Mouse (Mus musculus): Measurements from ENCODE around the gene Dus3l.

Gene Dus3l

DNA sequence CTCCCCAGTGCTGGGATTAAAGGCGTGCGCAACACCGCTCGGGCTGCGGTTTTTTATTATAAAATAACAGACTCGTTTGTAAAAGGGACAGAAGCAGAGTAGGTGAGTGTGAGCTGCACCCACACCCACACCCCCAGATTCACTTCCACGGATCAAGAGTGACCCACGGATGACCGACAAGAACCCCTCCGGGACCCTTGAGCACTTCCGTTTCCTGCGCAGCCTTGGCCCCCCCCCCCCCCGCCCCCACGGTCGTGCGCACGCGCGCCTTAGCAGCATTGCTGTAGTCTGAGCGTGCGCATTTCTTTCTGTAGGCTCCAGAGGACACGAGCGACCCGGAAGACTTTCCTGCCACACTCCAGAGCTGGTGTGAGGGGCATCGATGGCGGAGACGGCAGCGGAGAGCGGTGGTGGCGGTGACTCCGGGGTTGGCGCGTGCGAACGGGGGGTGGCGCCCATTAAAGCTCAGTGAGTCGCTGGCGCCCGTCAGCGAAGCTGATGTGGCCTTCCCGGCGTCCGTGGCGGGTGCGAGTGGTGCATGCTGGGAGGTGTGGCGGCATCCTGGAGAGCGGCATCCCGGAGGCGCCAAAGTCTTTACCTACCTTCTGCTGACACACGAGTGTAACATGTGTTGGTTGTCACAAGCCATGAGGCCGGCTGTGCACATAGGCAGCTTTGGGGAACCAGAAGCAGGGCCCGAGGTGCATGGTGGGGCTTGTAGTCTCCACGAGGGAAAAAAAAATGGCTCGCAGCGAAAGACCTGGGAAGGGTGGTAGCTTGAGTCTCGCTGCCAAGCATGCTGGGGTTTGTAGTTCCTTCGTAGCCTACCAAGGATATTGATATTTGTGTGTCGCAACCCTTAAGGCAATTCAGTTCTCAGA is at the start of gene Dus3l:
TSS of gene Dus3l (plus strand) at position 284 of the 881 bp plus-strand sequence.
- peak; percentile 78 for DNase-seq (ENCODE audit: low read depth, low spot score)

DNA sequence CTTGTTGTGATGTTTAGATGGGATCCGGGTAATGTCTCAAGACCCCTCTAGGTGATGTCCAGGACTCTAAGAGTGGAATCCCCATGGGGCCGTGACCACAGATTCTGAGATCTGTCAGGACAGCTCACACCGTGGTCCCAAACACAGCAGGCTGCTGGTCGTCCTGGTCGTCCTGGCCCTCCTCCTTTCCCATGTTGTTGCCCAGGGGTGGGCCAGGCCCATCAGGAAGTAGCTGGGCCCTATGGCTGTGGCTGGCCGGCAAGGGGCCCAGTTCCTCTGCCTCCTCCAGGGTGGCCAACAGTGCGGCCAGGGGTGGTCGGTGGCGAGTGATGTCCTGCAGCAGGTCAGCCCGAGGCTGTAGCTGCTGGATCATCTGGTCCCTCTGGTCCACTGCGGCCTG is 49.2 kb upstream of the Dus3l start:
- DNase-seq (ENCODE audit: low read depth, low spot score), result no peak

DNA sequence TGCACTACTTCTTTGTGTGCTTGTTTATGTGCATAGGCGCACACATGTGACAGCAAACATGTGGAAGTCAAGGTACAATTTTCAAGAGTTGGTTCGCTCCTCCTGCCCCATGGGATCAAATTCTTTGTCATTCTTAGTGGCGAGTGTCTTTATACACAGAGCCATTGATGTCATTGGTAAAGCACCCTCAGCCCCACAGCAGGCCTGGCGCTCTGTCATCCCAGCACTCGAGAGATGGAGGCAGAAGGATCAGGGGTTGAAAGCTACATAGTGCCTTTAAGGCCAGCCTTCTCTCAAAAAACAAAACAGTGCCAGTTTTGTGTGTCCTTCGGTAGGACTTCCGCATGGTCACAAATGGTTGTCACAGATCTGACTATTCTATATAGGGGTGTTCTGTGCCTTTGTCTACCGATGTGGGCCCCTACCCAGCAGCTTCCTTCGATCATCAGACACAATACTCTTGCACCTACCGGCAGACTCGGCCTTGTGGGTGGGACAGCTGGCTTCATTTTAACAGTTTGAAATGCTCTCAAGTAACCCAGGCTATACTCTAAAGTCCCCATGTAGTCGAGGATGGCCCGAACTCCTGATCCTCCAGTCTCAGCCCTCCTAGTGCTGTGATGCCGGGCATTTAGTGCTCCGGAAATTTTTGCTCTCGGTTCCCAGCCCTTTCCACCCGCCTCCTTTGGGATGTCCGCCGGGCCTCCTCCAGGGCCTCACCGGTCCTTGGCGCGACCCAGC is 48.5 kb upstream of the Dus3l start:
- DNase-seq (ENCODE audit: low read depth, low spot score), result no peak

DNA sequence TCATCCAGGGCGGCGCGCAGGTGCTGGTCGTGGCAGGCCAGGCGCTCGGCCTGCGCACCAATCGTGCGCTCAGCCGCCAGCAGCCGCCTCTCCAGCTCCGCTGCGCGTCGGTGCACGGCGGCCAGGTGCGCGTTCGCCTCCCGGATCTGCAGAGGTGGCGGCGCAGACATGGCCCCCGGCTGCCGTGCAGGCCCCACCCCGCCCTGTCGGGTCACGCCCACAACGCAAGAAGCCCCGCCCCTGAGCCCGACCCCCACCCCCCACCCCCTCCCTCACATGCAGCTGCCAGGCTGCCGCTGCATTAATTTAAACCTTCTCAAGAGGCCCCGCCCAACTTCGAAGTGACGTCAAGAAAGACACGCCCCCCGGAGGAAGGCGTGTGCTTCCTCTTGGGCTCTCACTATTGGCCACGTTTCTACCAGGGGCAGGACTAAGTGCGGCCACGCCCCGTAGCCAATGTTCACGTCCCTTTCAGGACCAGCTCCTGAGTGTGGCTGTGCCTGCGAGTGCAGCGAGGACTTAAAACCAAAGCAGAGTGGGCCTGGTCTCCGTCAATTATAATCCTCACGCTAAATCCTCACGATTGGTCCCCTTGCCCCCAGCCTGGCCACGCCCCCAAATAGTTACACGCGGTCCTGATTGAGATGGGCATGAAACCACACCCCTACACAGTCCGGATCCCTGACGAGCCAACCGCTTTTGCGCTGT is 47.7 kb upstream of the Dus3l start:
- peak; percentile 99 for DNase-seq (ENCODE audit: low read depth, low spot score)

DNA sequence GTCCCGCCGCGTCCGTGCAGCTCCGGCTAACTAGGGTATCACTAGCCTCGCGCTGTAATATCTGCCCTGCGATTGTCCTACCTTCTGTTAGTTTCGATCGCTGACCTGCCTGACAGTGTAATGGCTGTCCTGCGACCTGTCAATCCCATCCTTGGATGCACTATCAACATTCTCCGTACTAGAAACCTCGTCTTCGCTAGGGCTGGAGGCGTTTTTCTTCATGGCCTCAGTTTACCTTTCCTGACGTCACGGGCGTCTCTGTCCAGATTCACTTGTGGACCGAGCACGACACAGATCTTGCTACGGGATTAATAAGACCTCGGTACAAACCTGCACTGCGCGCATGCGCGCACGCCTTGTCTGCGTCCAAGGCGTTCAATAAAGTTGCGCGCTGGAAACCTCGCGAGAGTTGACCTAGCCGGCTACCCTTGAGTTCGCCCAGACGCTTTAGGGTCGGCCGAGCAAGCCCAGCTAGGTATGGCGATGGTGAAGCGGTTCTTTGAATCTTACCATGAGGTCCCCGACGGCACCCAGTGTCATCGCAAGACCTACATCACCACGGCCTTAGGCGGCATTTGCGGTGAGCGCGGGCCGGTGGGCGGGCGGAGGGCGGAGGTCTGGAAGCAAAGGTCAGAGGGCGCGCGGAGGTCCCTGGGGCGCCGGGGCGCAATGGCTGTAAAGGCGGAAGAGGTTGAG is 47.0 kb upstream of the Dus3l start, which contains the start of the genes Ndufa11 and Vmac:
TSS of gene Ndufa11 (plus strand) at position 405 of the 696 bp plus-strand sequence.
TSS of gene Vmac (minus strand) at position 660 of the 696 bp plus-strand sequence.
- DNase-seq (ENCODE audit: low read depth, low spot score), result peak; percentile 97

DNA sequence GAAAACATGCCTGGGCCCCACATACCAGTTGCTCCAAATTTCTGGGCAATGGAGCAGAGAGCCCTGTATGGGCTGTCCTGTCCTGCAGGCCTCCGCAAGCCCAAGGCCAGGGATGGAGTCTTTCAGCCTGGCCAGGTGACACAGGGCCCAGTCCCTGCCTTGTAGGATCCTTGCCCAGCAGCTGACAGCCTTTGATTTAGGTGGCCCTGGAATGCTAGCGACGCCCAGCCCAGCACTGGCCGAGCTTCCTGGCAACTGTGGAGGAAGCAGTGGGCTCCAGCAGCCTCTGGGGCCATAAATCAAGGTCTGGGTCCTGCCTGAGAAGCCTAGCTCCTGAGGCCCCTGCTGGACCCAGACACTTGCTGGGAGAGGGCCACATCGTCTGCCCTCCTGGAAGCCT is 42.1 kb upstream of the Dus3l start:
- DNase-seq (ENCODE audit: low read depth, low spot score), result no peak

DNA sequence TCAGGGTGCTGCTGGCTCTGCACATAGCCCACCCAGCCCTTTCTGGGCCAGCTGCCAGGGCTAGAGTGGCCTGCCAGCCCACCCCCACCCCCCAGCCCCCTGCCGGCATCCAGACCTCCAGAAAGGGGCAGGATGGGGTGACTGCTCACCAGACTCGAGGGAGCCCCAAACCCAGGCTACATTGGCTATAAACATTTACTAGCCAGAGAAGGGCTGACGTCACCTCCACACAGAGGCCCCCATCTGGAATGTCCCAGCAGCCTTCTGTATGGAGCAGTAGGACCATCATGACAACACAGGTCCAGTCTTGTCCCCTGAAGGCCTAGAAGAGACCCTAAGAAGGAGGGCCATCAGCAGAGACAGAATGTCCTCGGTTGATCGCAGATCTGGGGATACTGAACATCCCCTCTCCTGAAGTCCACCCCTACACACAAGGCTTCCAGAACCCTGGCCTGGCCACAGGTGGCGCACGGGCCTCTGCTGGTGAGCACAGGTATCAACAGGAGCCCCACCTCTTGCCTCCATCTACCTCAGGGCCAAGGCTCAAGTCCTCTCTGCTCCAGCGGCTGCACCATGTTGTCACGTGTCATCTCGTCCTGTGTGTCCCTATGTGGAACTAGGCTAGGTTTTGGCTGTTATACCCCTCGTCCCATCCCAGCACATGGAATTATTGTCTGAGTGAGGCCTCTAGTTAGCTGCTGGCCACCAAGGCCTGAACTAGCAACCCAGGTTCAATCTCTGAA is 41.0 kb upstream of the Dus3l start:
- no peak for DNase-seq (ENCODE audit: low read depth, low spot score)

DNA sequence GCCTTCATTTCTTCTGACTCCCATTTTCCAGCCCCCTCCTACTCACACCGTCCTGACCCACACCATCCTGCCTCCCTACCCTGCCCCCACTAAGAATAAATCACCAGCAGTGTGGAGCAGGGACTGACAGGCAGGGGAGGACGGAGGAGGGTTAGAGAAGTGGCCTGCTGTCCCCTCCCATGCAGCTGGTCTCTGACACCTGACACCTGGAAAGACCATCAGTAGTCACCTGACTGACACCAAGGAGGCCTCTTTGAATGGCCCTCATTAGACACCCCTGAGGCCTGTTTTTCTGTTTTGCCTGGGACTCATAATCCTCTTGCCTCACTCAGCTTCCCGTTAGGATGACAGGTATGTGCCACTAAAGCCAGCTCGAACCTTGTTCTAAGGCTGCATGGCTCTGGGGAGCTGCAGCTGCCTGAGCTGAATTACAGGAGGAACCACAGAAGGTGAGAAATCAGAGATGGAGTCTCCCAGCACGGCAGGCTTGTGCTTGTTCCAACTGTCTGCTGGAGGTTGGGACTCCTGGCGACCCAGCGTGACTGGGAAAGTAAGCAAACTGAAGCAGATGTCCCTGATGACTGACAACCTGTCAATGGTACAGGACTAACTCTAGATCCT is 37.4 kb upstream of the Dus3l start:
- DNase-seq (ENCODE audit: low read depth, low spot score), result no peak

DNA sequence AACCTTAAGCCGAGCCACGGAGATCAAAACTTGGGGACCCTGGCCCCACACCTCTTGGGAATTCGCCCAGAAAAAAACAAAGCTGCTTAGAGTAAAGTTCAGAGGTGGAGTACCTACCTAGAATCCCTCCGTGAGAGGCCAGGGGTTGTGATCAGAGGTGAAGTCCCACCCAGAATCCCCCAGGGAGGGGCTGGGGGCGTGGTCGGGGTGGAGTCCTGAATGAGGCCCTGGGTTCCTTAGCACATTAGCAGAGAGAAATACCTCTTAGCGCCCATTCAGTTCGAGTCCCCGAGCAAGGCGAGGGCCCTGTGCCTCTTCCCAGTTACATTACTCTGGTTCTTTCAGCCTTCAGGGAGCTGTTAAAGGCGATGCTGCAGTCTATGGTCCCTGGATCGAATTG is 36.9 kb upstream of the Dus3l start:
- no peak for DNase-seq (ENCODE audit: low read depth, low spot score)

DNA sequence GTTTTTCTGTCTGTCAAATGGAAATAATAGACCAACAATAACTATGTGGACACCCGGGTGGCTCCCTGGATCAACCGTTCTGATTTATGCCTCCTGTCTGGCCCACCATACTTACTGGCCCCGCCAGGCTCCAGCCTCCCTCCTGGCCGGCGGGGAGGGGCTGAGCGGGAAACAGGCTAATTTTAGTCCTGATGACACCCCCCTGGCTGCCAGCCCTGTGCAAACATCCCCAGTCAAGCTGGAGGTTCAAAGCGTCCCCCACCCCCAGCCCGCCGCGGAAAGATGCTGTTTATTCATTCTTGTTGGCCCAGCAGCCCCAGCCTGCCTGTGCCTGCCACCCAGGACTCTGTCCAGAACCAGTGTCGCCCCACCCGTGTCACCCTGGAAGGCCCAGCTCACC is 36.4 kb upstream of the Dus3l start:
- no peak for DNase-seq (ENCODE audit: low read depth, low spot score)

DNA sequence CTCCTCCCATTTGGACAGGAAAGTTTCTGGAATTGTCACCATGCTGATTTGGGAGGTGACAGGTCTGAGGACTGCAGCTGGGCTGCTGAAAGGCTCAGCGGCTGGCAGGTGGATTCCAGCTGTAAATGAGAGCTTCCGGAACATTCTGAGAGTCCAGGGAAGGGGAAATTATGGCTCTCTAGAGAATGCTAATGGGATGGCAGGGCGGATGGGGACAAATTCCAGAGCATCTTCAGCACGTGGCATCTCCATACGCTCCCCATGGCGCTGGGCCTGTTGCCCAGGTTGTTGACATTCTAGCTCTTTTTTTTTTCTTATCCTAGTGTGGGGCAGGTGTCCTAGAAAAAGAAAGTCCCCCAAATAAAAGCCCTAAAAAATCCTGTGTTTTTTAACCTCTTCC is 35.4 kb upstream of the Dus3l start:
- no peak for DNase-seq (ENCODE audit: low read depth, low spot score)

DNA sequence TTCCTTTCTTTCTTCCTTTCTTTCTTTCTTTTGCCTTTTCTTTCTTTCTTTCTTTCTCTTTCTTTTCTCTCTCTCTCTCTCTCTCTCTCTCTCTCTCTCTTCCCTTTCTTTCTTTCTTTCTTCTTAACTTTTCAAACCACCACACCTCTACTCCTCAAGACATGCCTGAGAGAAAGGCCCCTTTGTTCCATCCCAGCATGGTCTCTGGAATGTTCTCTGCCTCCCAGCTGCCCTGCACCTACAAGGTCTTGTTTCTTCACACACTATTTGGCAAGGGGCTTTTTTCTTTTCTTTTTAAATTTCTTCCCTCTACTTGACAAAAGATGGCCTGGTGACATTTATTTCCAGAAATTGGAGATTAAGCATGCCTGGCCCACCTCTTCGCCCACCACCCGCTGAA is 34.9 kb upstream of the Dus3l start:
- no peak for DNase-seq (ENCODE audit: low read depth, low spot score)

DNA sequence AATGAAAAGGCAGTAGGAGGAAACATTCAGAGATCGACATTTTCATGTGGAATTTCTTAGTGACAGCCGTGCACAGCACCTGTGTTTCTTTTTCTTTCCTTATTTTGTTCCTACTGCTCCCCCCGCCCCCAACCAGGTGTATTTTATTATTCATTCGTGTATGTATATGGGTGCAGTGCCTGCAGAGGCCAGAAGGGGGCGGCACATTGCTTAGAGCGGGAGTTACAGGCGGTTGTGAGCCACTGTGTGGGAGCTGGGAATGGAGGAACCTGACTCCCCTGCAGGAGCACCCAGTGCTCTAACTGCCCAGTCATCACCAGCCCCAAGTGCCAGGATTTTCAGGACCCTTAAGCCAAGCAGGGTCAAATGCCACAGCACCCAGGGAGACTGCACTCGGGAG is 28.0 kb upstream of the Dus3l start:
- DNase-seq (ENCODE audit: low read depth, low spot score), result no peak

DNA sequence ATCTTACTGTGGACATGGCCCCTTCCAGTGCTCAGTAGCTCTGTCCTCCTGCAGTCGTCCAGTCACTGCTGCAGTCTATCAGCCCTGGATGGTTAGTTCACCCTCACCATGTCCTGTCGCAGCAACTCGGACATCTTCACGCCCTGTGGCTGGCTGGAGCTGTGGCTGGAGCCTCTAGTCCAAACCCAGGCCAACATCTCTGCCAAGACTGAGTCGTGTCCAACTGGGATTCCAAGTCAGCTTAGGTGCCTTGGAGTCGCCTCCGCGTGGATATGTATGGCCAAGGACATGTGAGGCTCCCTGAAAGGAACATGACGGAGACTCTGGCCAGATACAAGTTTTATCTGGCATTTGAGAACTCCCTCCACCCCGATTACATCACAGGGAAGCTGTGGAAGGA is 26.3 kb upstream of the Dus3l start:
- DNase-seq (ENCODE audit: low read depth, low spot score), result no peak

DNA sequence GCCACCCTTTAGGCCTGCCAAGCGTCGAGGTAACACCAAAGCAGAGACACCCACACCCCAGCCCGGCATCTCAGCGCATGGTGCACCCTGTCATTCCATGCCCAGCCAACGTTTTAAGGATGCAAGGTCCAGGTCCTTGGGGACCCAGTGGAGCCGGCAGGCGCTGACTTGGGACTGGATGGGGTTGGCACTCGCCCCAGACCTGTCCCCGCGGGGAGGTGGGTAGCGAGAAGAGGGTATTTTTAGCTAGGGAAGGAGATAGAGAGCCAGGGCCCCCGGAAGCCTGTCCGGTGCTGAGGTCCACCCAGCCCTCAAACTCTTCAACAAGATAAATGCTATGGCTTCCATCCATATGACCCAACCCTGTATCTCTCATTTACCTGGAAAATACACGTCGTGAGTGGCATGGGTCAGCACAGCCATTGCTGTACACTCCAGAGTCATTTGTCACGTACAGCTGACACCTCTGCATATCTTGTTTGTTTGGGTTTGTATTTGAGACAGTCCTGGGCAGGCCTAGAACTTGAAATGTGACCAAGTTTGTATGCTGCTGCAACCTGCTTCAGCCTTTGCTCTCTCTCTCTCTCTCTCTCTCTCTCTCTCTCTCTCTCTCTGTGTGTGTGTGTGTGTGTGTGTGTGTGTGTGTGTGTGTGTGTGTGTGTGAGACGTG is 24.3 kb upstream of the Dus3l start:
- DNase-seq (ENCODE audit: low read depth, low spot score), result no peak

DNA sequence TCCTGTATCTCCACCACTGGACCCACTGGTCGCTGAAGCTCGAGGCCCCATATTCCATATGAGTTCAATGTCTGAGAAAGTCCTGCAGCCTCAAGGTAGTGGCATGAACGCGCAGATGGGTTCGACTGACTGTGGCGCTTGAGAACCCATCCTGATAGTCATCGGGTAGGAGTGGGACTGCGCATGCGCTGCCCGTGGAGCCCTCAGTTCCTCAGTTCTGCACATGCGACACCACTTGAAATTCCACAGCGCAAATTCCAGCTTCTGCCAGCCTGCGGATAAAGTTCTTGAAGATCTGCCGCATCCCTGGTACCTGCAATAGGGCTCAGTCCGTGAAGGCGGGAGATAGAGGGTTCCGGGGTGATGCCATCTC is 23.8 kb upstream of the Dus3l start:
- DNase-seq (ENCODE audit: low read depth, low spot score), result no peak

DNA sequence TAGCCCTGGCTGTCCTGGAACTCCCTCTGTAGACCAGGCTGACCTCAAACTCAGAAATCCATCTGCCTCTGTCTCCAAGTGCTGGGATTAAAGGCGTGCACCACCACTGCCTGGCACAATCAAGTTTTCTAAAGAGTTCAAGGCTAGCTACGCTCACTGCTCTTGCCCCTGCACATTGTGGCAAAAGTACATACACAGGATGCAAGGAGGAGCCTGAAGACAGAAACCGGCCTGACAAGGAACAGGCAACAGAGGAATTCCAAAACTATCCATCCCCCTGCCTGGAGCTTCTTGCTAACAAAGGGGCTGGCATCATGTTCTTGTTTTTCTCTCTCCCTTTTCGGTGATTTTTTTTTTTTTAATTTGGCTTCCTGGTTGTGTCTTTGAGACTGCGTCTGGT is 20.4 kb upstream of the Dus3l start:
- DNase-seq (ENCODE audit: low read depth, low spot score), result no peak

DNA sequence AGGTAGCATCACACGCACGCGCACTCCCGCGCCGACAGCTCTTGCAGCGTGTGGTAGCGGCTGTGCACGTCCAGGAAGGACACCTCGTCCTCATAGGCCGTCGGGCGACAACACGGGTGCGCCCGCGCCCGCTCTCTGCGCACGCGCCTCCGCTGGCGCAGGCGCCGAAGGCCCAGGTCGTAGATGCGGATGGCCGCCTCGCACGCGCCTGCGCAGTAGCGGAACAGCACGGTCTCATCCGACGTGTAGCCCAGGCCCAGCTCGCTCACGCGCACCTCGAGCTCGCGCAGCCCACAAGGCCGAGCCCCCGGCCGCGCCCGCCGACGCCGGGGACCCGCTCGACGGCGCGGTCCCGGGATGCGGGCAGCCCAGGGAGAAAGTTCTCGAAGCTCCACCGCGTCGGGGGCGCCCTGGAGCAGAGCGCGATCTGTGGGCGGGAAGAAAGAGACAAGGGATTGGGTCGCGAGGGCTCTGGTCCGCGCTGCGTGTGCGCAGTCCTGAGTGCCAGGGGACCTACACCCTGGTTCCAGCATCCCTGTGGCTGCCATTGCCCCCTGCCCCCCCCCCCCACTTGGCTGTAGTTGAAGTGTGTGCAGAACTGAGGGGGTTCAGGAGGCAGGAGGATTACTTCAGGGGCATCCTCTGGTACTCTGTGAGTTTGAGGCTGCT is 13.0 kb upstream of the Dus3l start:
- DNase-seq (ENCODE audit: low read depth, low spot score), result no peak

DNA sequence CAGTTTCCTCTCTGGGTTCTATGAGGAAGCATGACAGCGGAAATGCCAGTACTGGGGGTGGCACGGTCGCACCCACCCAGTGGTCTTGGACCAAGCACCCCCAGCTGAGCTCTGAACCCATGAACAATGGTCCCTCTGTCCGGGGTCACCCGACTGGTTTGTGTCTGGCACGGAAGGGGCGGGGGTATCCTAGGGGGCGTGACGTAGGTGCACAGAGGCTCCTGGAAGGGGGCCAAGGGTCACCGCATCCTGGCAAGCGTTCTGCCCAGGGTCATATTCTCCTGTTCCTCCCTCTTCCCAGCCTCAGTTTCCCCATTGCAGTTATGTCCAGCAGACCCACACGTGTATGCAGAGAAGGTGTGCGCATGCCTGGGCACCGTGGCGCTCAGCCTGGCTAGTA is 11.1 kb upstream of the Dus3l start:
- no peak for DNase-seq (ENCODE audit: low read depth, low spot score)

Data from retina, postnatal 7 days (tissue).